Mouse (Mus musculus): ENCODE data around the gene Rab3a.

Rab3a gene

GRCm38 (mm10) chr8:70754043-70754870, at the start of gene Rab3a:
Gene Rab3a, plus strand, starts transcription at chr8:70754679.
- ChIA-PET POLR2A (interaction anchor here (0.5 to 14.5 kb wide), 69 partner anchors 8 to 249 kb away, joined by 3 to 148 read pairs (median 5); partner anchors contain the start of genes Arrdc2 (in 3 of the 4), Gm3336 (in 3 of the 4), Jund (in 3 of the 4) and Rpl18a (in 3 of the 4)), CTCF (interaction anchor here (0.5 to 7.8 kb wide), 27 partner anchors 9 to 922 kb away, joined by 3 to 79 read pairs (median 4); partner anchors contain the start of genes Gm3336 (in 3 of the 4), Jak3 (in 1 of the 4), Lsm4 (in 1 of the 4) and Pde4c (in 1 of the 4))

- ChIA-PET POLR2A (interaction anchor here in 3 of 4 experiments (0.6 to 4.7 kb wide), 9 partner anchors 8 to 204 kb away, joined by 3 to 50 read pairs (median 6); partner anchors contain the start of genes Jund (in 3 of the 3) and Arrdc2 (in 1 of the 3)), CTCF (interaction anchor here in 3 of 4 experiments (0.5 to 0.9 kb wide), 4 partner anchors 24 to 137 kb away, joined by 4 to 15 read pairs (median 6); partner anchors contain the start of gene Lsm4 (in 1 of the 3))
Measured at GRCm38 (mm10) chr8:70708281-70708680, 46.2 kb upstream of the Rab3a start.

- CTCF ChIA-PET = interaction anchor here (0.6 to 1.4 kb wide), 9 partner anchors 9 to 135 kb away, joined by 3 to 10 read pairs (median 3); partner anchors contain the start of genes Arrdc2 (in 1 of the 4), Gm3336 (in 1 of the 4) and Lsm4 (in 1 of the 4)
- POLR2A ChIA-PET = interaction anchor here in 3 of 4 experiments (0.5 to 4.7 kb wide), 15 partner anchors 9 to 130 kb away, joined by 3 to 50 read pairs (median 5); partner anchors contain the start of genes Jund (in 2 of the 3), Lsm4 (in 2 of the 3), Arrdc2 (in 1 of the 3) and Gm3336 (in 1 of the 3)
Measured at GRCm38 (mm10) chr8:70709794-70710193, 44.7 kb upstream of the Rab3a start.

GRCm38 (mm10) chr8:70710296-70710695, 44.2 kb upstream of the Rab3a start:
- CTCF ChIA-PET = interaction anchor here (0.6 to 1.4 kb wide), 9 partner anchors 8 to 134 kb away, joined by 3 to 10 read pairs (median 3); partner anchors contain the start of genes Gm3336 (in 1 of the 4) and Lsm4 (in 1 of the 4)
- POLR2A ChIA-PET = interaction anchor here in 3 of 4 experiments (0.7 to 4.7 kb wide), 13 partner anchors 8 to 130 kb away, joined by 3 to 50 read pairs (median 5); partner anchors contain the start of genes Jund (in 2 of the 3), Lsm4 (in 2 of the 3), Arrdc2 (in 1 of the 3) and Gm3336 (in 1 of the 3)

- POLR2A ChIA-PET = interaction anchor here in 3 of 4 experiments (0.6 to 4.7 kb wide), 5 partner anchors 11 to 895 kb away, joined by 3 to 50 read pairs (median 4); partner anchors contain the start of genes Jund (in 2 of the 3) and Lsm4 (in 1 of the 3)
- CTCF ChIA-PET = interaction anchor here in 2 of 4 experiments (0.7 to 1.2 kb wide), 2 partner anchors 81 to 133 kb away, joined by 3 to 5 read pairs; no protein-coding TSS in a partner anchor
Measured at GRCm38 (mm10) chr8:70711041-70711440, 43.4 kb upstream of the Rab3a start.

- POLR2A ChIA-PET = interaction anchor here in 3 of 4 experiments (0.5 to 8.0 kb wide), 8 partner anchors 15 to 184 kb away, joined by 3 to 99 read pairs (median 6); partner anchors contain the start of genes Jund (in 2 of the 3), Arrdc2 (in 1 of the 3), Lsm4 (in 1 of the 3) and Pgpep1 (in 1 of the 3)
- CTCF ChIA-PET = no interaction called here
Measured at GRCm38 (mm10) chr8:70713991-70714390, 40.5 kb upstream of the Rab3a start.

GRCm38 (mm10) chr8:70715086-70715485, 39.4 kb upstream of the Rab3a start:
- CTCF ChIA-PET = interaction anchor here in 2 of 4 experiments (0.6 to 1.1 kb wide), 2 partner anchors 11 to 130 kb away, joined by 3 to 5 read pairs; no protein-coding TSS in a partner anchor
- POLR2A ChIA-PET = interaction anchor here in 3 of 4 experiments (0.6 to 8.0 kb wide), 10 partner anchors 14 to 142 kb away, joined by 3 to 99 read pairs (median 5); partner anchors contain the start of genes Arrdc2 (in 2 of the 3), Jund (in 2 of the 3), Lsm4 (in 1 of the 3) and Pgpep1 (in 1 of the 3)

GRCm38 (mm10) chr8:70716521-70717400, 37.7 kb upstream of the Rab3a start:
- CTCF ChIA-PET = interaction anchor here (0.6 to 10.1 kb wide), 18 partner anchors 13 to 312 kb away, joined by 3 to 79 read pairs (median 3); partner anchors contain the start of genes Arrdc2 (in 1 of the 4), Jund (in 1 of the 4) and Rab3a (in 1 of the 4)
- POLR2A ChIA-PET = interaction anchor here (0.5 to 8.0 kb wide), 28 partner anchors 8 to 181 kb away, joined by 3 to 99 read pairs (median 4); partner anchors contain the start of genes Arrdc2 (in 3 of the 4), Jund (in 3 of the 4), Iqcn (in 2 of the 4) and Lsm4 (in 1 of the 4)

- CTCF ChIA-PET = interaction anchor here (0.5 to 10.1 kb wide), 80 partner anchors 9 to 723 kb away, joined by 3 to 92 read pairs (median 4); partner anchors contain the start of genes Arrdc2 (in 3 of the 4), Lsm4 (in 3 of the 4), Mpv17l2 (in 3 of the 4) and Rab3a (in 3 of the 4)
- POLR2A ChIA-PET = interaction anchor here (0.5 to 8.0 kb wide), 53 partner anchors 8 to 604 kb away, joined by 3 to 99 read pairs (median 3); partner anchors contain the start of genes Arrdc2 (in 3 of the 4), Jund (in 3 of the 4), Rab3a (in 3 of the 4) and Map1s (in 2 of the 4)
Measured at GRCm38 (mm10) chr8:70718297-70718696, 36.2 kb upstream of the Rab3a start, which contains the start of gene Gm3336. Gene Gm3336, plus strand, starts transcription at chr8:70718543.

GRCm38 (mm10) chr8:70719796-70720270, 34.6 kb upstream of the Rab3a start:
- ChIA-PET POLR2A (interaction anchor here in 1 of 4 experiments (1.8 kb wide), 1 partner anchor 121 kb away, joined by 7 read pairs; no protein-coding TSS in a partner anchor), CTCF (interaction anchor here in 2 of 4 experiments (0.6 to 10.1 kb wide), 6 partner anchors 11 to 123 kb away, joined by 3 to 92 read pairs (median 6); partner anchors contain the start of genes Rab3a (in 2 of the 2) and Arrdc2 (in 1 of the 2))

GRCm38 (mm10) chr8:70720739-70721138, 33.7 kb upstream of the Rab3a start:
- ChIA-PET POLR2A (interaction anchor here in 1 of 4 experiments (1.4 kb wide), 1 partner anchor 119 kb away, joined by 5 read pairs; the partner anchor contains the start of gene Arrdc2), CTCF (interaction anchor here in 3 of 4 experiments (0.7 to 10.1 kb wide), 6 partner anchors 10 to 162 kb away, joined by 3 to 92 read pairs (median 6); partner anchors contain the start of genes Rab3a (in 2 of the 3) and Arrdc2 (in 1 of the 3))

- ChIA-PET POLR2A (interaction anchor here in 2 of 4 experiments (0.6 to 1.4 kb wide), 7 partner anchors 23 to 118 kb away, joined by 3 to 5 read pairs (median 3); partner anchors contain the start of genes Arrdc2 (in 1 of the 2) and Jund (in 1 of the 2)), CTCF (interaction anchor here (0.7 to 10.1 kb wide), 11 partner anchors 9 to 163 kb away, joined by 3 to 92 read pairs (median 4); partner anchors contain the start of genes Rab3a (in 2 of the 4), Arrdc2 (in 1 of the 4) and Mast3 (in 1 of the 4))
Measured at GRCm38 (mm10) chr8:70721601-70722000, 32.9 kb upstream of the Rab3a start.

GRCm38 (mm10) chr8:70723486-70724210, 30.8 kb upstream of the Rab3a start, which contains the start of gene Pde4c:
Gene Pde4c, plus strand, starts transcription at chr8:70723720.
- ChIA-PET CTCF (interaction anchor here in 3 of 4 experiments (0.8 to 10.1 kb wide), 9 partner anchors 28 to 121 kb away, joined by 3 to 92 read pairs (median 3); partner anchors contain the start of genes Rab3a (in 2 of the 3), Arrdc2 (in 1 of the 3) and Mpv17l2 (in 1 of the 3)), POLR2A (interaction anchor here in 3 of 4 experiments (0.5 to 5.1 kb wide), 25 partner anchors 9 to 173 kb away, joined by 3 to 28 read pairs (median 4); partner anchors contain the start of genes Jund (in 2 of the 3), Mpv17l2 (in 2 of the 3), Rab3a (in 2 of the 3) and Arrdc2 (in 1 of the 3))

- POLR2A ChIA-PET = interaction anchor here in 3 of 4 experiments (0.5 to 5.1 kb wide), 21 partner anchors 8 to 173 kb away, joined by 3 to 28 read pairs (median 4); partner anchors contain the start of genes Jund (in 2 of the 3), Rab3a (in 2 of the 3), Arrdc2 (in 1 of the 3) and Lsm4 (in 1 of the 3)
- CTCF ChIA-PET = interaction anchor here in 3 of 4 experiments (0.6 to 10.1 kb wide), 10 partner anchors 28 to 120 kb away, joined by 3 to 92 read pairs (median 3); partner anchors contain the start of genes Rab3a (in 2 of the 3), Arrdc2 (in 1 of the 3) and Mpv17l2 (in 1 of the 3)
Measured at GRCm38 (mm10) chr8:70724216-70724615, 30.3 kb upstream of the Rab3a start.
